Mouse (Mus musculus) forebrain, postnatal 0 days (tissue): ENCODE measurements around the gene Vangl2. TPM values are rescaled to one million over a fixed set of nuclear protein-coding genes. Genes with fewer than 3 reads are reported as not detected.

ENCODE experiments used
- ATAC-seq: fragments of 200-750 bp; cut with Nextera tagmentation; 2 replicates; pipeline ENCODE4 v1.8.0; 2017; ENCODE audit warnings: mild to moderate bottlenecking, moderate library complexity
- DNase-seq: peaks from one replicate; pipeline ENCODE4 v3.0.0-alpha.2; 2015
- H3K27ac ChIP-seq: fragments of 300-500 bp; sonication (generic); 2 replicates; pipeline ENCODE4 v1.5.1; 2014; ENCODE audit warnings: low read depth, mild to moderate bottlenecking, antibody characterized with exemption, low read length, moderate library complexity, mixed read lengths
- H3K27me3 ChIP-seq: fragments of 300-500 bp; sonication (generic); 2 replicates; pipeline ENCODE4 v1.6.1; 2014; ENCODE audit warnings: mild to moderate bottlenecking, low read length, mixed read lengths; ENCODE audit not compliant: insufficient read depth
- H3K36me3 ChIP-seq: fragments of 300-500 bp; sonication (generic); 2 replicates; pipeline ENCODE4 v1.6.1; 2014; ENCODE audit warnings: mild to moderate bottlenecking, moderate library complexity; ENCODE audit not compliant: insufficient read depth
- H3K4me1 ChIP-seq: fragments of 300-500 bp; sonication (generic); 2 replicates; pipeline ENCODE4 v1.6.1; 2014; ENCODE audit warnings: antibody characterized with exemption; ENCODE audit not compliant: insufficient read depth
- H3K4me2 ChIP-seq: fragments of 300-500 bp; sonication (generic); 2 replicates; pipeline ENCODE4 v1.6.1; 2014; ENCODE audit warnings: low read depth, mild to moderate bottlenecking, moderate library complexity
- H3K4me3 ChIP-seq: fragments of 300-500 bp; sonication (generic); 2 replicates; pipeline ENCODE4 v1.5.1; 2014; ENCODE audit warnings: low read depth, low read length, mixed read lengths
- H3K9ac ChIP-seq: fragments of 300-500 bp; sonication (generic); 2 replicates; pipeline ENCODE4 v1.6.1; 2014; ENCODE audit warnings: mild to moderate bottlenecking
- H3K9me3 ChIP-seq: fragments of 300-500 bp; sonication (generic); 2 replicates; pipeline ENCODE4 v1.6.1; 2016; ENCODE audit warnings: low read length
- CTCF ChIP-seq: sonication (generic); IDR thresholded peaks from 2 replicates; pipeline ENCODE4 v1.5.1; 2016; ENCODE audit warnings: antibody characterized with exemption, control low read depth, low read depth
- WGBS: fragments of 180-500 bp; shearing (Covaris S2); extraction: QIAGEN DNeasy Blood & Tissue Kit; methylation state at CpG from one replicate; pipeline ENCODE4 v1.1.7; 2014; 5-methylcytosine and 5-hydroxymethylcytosine counted together
- polyA plus RNA-seq: library from polyadenylated mRNA; unstranded; fragments of >200 nt; fragmentation: Nextera tagmentation; extraction: Ambion mirVana; gene quantifications from 2 replicates; pipeline ENCODE4 v1.2.1, GENCODE M21; 2015
- total RNA-seq: library from RNA; depleted of rRNA; stranded (reverse); fragments of >200 nt; gene quantifications from 2 replicates; pipeline ENCODE4 v1.2.3, GENCODE M21; 2014

Vangl2 gene
- total and polyA plus RNA-seq, 2 experiments from 2014 or later: 37.3 to 63.4 TPM

DNA sequence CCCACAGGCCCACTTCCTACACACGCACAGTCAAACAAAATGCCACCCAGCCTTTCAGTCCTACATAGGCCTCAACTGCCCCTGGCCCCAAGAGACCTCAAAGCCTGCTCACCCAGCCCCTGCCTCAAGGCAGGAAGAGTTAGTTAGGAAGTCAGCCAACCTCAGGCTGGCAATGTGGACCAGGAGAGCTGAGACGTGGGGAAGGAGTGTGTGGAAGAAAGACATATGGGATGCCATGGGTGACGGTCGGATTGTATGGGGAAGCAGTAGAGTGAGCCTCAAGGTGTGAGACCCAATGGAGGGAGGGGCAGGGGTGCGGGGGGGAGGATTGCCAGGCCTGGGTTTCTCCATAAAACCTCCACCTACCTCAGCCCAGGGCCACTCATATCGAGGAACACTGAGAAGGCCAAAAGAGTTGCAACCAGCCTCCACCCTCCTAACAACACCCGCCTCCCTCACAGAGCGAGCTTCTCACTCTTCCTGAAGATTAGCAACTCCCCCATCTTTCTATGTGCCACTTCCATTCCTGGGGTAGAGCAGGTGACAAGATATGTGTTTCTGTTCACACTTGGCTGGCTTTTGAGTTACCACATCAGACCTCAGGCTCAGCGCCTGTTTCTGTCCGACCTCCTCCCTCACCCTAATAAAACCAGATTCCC lies 8.3 kb downstream of the Vangl2 start:
- H3K27ac ChIP-seq: no peak overlapping the region
- no peak overlapping the region for H3K4me3 ChIP-seq
- peaks cover 3% of the 10 kb centered on the region; the same call in 1 of the 2 replicates for H3K36me3 ChIP-seq
- no peak for DNase-seq
- no peak overlapping the region for H3K9ac ChIP-seq
- H3K27me3 ChIP-seq: no peaks in the 10 kb centered on the region
- 53% methylated on average over 10 of the region's 10 CpGs for WGBS
- TF ChIP-seq CTCF: no peak
- H3K4me1 ChIP-seq: peaks cover 54% of the 10 kb centered on the region
- no peak overlapping the region for H3K4me2 ChIP-seq
- H3K9me3 ChIP-seq: no peaks in the 10 kb centered on the region
- ATAC-seq: no peak

DNA sequence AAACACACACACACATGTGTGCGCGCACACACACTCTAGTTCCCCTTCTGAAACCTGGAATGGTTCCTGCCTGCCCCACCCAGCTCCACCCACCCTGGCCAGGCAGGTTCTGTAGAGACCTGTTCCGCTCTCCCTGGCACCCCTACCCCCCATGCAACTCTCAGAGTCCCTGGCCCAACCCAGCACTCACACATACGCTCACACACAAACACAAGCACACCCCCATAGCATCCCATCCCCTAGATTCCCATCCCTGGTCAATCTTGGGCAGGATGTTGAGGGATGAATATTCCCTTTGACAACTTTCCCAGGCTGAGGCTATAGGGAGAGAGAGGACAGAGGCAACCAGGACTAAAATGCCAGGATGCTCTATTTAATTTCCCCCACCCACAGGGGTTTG lies 8.9 kb downstream of the Vangl2 start:
- DNase-seq (no peak), ATAC-seq (no peak)
- WGBS: 82% methylated on average over 4 of the region's 4 CpGs
- no peaks in the 10 kb centered on the region for H3K27me3 ChIP-seq
- H3K27ac ChIP-seq: no peak overlapping the region
- H3K9me3 ChIP-seq: no peaks in the 10 kb centered on the region
- no peak for TF ChIP-seq CTCF
- peaks cover 54% of the 10 kb centered on the region for H3K4me1 ChIP-seq
- no peak overlapping the region for H3K4me3 ChIP-seq
- H3K9ac ChIP-seq: no peak overlapping the region
- no peak overlapping the region for H3K4me2 ChIP-seq
- H3K36me3 ChIP-seq: peaks cover 3% of the 10 kb centered on the region; the same call in 1 of the 2 replicates

DNA sequence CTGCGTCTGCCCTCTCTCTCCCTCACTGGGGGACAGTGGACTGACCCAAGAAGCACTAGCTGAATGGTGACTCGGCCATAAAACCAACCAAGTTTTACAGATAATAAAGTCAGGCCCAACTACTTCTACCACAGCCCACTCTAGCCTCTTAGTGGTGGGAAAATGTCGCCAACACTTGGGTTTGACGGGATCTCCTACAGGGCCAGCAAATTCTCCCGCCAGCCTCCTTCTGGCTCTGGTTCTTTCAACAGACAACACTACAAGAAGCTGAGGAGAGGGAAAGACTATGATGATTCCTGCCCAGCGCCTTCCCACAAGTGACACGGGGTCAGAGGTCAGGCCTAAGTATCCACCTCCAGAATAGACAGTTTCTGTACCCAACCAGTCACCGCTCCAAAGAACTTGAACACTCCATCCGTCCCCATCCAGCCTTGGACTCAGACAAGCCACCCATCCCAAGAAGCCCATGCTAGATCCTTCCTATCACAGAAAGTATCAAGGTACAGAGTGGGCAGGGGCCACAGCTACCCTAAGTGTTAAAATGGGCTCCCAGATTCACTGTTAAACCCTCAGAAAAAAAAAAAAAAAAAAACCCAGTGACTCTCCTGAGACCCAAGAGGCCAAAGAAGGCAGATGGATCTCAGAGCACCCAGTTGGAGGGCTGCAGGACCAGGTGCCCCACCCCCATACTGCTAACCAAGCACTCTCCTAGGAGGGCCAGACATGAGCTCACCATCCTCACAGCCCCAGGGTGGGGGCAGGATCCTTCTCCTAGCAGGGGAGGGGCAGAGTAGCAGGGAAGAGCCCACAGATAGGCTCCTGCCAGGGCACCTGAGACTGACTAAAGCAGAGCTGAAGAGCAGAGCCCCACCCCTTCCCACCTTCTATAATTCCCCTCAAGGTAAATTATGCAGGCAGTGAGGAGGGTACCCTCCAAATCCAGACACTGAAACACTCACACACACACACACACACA lies 9.6 kb downstream of the Vangl2 start:
- H3K4me1 ChIP-seq: peaks cover 49% of the 10 kb centered on the region
- WGBS: 81% methylated on average over 9 of the region's 9 CpGs
- no peak overlapping the region for H3K4me2 ChIP-seq

DNA sequence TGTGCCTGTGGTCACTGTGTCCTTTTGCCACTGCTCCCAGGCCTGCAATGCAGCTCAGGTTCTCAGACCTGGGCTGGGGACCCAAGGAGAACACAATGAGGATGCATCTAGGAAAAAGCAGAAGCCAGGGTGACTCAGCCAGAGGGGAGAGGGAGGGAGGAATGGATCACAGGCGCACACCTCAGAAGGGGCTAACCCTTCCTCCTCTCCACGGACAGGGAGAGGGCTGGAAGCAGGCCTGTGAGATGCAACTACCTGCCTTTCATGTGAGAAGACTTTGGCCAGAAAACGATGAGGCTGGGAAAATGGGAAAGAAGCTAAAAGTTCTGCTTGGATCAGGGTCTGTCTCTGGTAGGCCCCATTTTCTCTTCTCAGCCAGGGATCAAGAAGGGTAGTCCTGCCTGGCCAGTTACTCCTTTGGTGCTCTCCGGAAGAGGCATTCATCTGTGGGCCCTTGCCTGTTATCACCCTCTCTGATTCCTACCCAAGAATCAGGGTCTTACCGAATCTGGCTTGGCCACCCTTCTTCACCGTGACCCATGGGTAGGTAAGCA lies 10.7 kb downstream of the Vangl2 start:
- DNase-seq (no peak), ATAC-seq (0 out of 2 replicates have a peak, but pooled peaks have one; percentile 0)
- Histone ChIP-seq H3K4me2 (no peak overlapping the region), H3K9ac (no peak overlapping the region), H3K9me3 (no peaks in the 10 kb centered on the region), H3K36me3 (peaks cover 7% of the 10 kb centered on the region; the same call in 1 of the 2 replicates), H3K27ac (peak overlapping the region; percentile 64), H3K4me3 (no peak overlapping the region), H3K4me1 (peaks cover 47% of the 10 kb centered on the region), H3K27me3 (no peaks in the 10 kb centered on the region)
- TF ChIP-seq CTCF: no peak
- 40% methylated on average over 6 of the region's 6 CpGs for WGBS

More for the DNA sequence above, 9.6 kb downstream of the Vangl2 start:
- DNase-seq: no peak
- Histone ChIP-seq H3K9me3 (no peaks in the 10 kb centered on the region), H3K27me3 (no peaks in the 10 kb centered on the region), H3K9ac (no peak overlapping the region), H3K27ac (no peak overlapping the region), H3K4me3 (no peak overlapping the region), H3K36me3 (peaks cover 3% of the 10 kb centered on the region; the same call in 1 of the 2 replicates)
- no peak for TF ChIP-seq CTCF
- ATAC-seq: no peak

DNA sequence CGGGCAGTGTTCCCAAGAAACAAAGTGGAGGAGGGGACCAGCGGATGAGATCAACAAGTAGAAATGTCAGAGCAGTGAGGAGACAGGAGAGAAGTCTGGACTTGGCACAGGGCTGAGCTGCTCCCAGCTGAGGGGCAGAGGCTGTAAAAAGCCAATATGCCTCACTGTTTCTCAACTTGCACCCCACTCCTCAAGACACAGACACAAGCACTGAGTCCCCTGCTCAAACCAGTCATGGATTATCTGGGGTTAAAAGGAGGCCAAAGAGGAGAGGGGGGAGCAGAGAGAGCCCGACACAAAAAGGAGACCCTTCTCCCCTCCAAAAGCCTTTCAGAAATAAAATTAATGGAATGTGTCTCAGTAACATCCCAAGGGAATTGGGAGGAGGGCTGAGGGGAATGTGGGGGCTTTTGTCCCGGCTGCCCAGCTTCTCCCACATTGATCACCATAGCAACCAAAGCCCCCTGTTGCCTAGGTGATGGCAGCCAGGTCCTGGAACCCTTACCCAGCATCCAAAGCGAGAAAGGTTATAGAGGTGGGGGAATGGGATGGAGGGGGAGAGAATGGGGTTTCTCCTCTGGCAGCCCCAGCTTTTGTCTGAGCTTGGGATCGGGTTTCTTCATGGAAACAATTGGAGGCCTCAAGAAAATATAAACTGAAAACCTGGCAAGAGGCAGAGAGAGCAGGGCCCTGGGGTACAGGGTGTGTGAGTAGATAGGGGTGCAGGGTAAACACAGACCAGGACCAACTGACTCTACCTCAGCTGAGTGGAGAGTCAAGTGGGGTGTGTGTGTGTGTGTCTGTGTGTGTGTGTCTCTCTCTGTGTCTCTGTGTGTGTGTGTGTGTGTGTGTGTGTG lies 11.4 kb downstream of the Vangl2 start:
- no peak for TF ChIP-seq CTCF
- DNase-seq (peak; percentile 60), ATAC-seq (peak; percentile 70)
- no peaks in the 10 kb centered on the region for H3K9me3 ChIP-seq
- H3K9ac ChIP-seq: 0 out of 2 replicates have a peak overlapping the region, but pooled peaks have one; percentile 14
- H3K4me2 ChIP-seq: 0 out of 2 replicates have a peak overlapping the region, but pooled peaks have one; percentile 5
- peak overlapping the region; percentile 64 for H3K27ac ChIP-seq
- 7% methylated on average over 6 of the region's 6 CpGs for WGBS
- no peaks in the 10 kb centered on the region for H3K27me3 ChIP-seq
- H3K4me1 ChIP-seq: peaks cover 41% of the 10 kb centered on the region
- H3K4me3 ChIP-seq: no peak overlapping the region
- H3K36me3 ChIP-seq: peaks cover 9% of the 10 kb centered on the region

DNA sequence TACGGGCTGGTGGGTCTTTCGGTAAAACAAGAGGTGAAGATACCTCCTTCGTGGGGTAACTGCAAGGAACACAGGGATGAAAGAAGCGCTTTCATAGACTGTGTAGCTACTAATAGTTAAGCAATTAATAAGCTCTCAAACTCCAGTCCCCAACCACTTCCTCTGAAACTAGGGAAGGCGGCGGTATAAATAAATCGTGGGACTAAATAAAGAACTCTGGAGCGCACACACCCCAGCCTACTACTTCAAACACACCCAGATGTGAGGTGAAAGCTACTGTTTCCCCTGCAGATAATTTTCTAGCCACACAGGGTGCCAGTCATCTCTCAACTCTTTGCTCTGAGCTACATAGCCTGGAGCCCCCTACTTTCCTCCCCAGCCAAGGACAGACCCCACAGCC lies 12.2 kb downstream of the Vangl2 start:
- no peaks in the 10 kb centered on the region for H3K27me3 ChIP-seq
- no peaks in the 10 kb centered on the region for H3K9me3 ChIP-seq
- DNase-seq: no peak
- TF ChIP-seq CTCF: no peak
- H3K9ac ChIP-seq: no peak overlapping the region
- H3K4me3 ChIP-seq: no peak overlapping the region
- no peak for ATAC-seq
- no peak overlapping the region for H3K4me2 ChIP-seq
- 17% methylated on average over 8 of the region's 8 CpGs for WGBS
- H3K4me1 ChIP-seq: peaks cover 39% of the 10 kb centered on the region
- peaks cover 18% of the 10 kb centered on the region for H3K36me3 ChIP-seq
- H3K27ac ChIP-seq: peak overlapping the region; percentile 64
